Mouse (Mus musculus) hindbrain, embryonic 10.5 days (tissue): ENCODE results near the gene Sema5b. TPM values are rescaled to one million over a fixed set of nuclear protein-coding genes. Genes with fewer than 3 reads are reported as not detected.

ENCODE experiments used
- DNase-seq: peaks from one replicate; pipeline ENCODE4 v3.0.0-alpha.2; 2017; ENCODE audit warnings: low spot score
- H3K27ac ChIP-seq: fragments of 300-500 bp; sonication (generic); 2 replicates; pipeline ENCODE4 v1.5.1; 2016; ENCODE audit warnings: mild to moderate bottlenecking, moderate library complexity
- H3K27me3 ChIP-seq: fragments of 300-500 bp; sonication (generic); 2 replicates; pipeline ENCODE4 v1.6.1; 2016; ENCODE audit warnings: mild to moderate bottlenecking; ENCODE audit not compliant: poor library complexity, insufficient read depth, severe bottlenecking
- H3K36me3 ChIP-seq: fragments of 300-500 bp; sonication (generic); 2 replicates; pipeline ENCODE4 v1.6.1; 2016; ENCODE audit warnings: mild to moderate bottlenecking, moderate library complexity
- H3K4me1 ChIP-seq: fragments of 300-500 bp; sonication (generic); replicated peaks from 2 replicates; pipeline ENCODE4 v1.6.1; 2016; ENCODE audit warnings: mild to moderate bottlenecking
- H3K4me3 ChIP-seq: fragments of 300-500 bp; sonication (generic); 2 replicates; pipeline ENCODE4 v1.5.1; 2016; ENCODE audit warnings: mild to moderate bottlenecking, moderate library complexity
- H3K9me3 ChIP-seq: fragments of 300-500 bp; sonication (generic); 2 replicates; pipeline ENCODE4 v1.6.1; 2016; ENCODE audit warnings: mild to moderate bottlenecking, moderate library complexity
- WGBS: fragments of 180-500 bp; shearing (Covaris S2); methylation state at CpG from one replicate; pipeline ENCODE4 v1.1.7; 2016; 5-methylcytosine and 5-hydroxymethylcytosine counted together
- polyA plus RNA-seq: library from polyadenylated mRNA; unstranded; fragments of >200 nt; fragmentation: Nextera tagmentation; extraction: Ambion mirVana; gene quantifications from 2 replicates; pipeline ENCODE4 v1.2.1, GENCODE M21; 2016

The Sema5b gene
- polyA plus RNA-seq, 1 experiment from 2014 or later, result 57.8 TPM

DNA sequence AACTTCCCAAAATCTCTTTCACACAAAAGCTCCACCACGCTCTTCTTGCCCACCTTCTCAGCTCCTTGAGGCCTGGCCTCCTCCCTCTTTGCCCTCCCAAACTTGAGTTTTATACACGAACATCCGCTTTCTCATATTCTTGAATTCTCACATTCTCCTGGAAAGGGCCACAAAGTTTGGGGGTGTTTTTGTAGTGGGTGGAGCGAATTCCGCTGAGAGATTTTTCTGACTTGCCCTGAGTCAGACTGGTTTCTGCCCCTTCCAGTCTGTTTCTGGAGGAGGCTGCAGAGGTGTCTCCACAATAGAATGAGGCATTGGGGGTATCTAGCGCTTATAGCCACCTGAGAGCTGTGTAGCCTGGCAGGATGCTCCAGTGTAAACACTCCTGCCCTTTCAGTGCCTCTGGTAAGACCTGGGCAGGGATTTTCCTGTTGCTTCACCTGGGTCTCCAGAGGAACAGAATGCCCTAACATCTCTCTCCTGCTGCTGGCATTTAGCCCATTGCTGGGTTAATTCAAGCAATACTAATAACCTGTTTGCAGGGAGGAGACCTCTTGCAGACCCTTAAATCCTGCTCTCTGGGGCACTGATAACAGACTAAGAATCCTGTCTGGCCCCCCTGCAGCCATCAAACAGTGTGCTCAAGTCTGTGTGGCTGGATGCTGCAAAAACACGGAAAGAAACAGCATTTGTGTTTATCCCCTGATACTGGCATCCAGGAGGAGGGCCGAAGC lies 46.3 kb downstream of the Sema5b start:
- Histone ChIP-seq H3K27ac (peak overlapping the region; percentile 91), H3K4me1 (peaks cover 96% of the 10 kb centered on the region), H3K27me3 (peaks cover 6% of the 10 kb centered on the region; the same call in 1 of the 2 replicates), H3K36me3 (peaks cover 7% of the 10 kb centered on the region; the same call in 1 of the 2 replicates), H3K4me3 (peak overlapping the region; percentile 44), H3K9me3 (no peaks in the 10 kb centered on the region)
- 36% methylated on average over 8 of the region's 8 CpGs for WGBS
- no peak for DNase-seq

DNA sequence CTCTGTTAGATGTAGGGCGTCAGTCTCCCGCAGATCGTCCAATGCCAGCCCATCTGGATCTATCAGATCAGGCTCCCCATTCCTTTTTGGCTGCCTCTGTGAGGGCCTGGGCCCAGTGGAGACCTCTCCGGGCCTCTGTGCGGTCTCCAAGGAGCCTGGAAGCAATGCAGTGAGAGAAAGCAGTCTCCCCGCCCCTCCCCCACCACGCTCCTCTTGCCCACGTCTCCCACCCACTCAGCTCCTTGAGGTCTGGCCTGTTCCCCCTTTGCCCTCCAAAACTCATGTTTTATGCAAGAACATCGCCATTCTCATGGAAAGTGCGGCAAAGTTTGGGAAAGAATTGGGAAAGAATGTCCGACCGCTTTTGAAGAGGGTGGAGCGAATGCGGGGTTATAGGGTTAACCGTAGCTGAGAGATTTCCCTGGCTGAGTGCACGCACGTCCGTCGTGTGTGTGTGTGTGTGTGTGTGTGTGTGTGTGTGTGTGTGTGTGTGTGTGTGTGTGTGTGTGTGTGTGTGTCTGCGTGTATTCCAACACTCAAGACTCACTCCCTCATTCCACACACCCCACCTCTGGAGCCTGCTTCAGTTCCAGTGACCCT lies 47.0 kb downstream of the Sema5b start:
- WGBS, result 1% methylated on average over 20 of the region's 20 CpGs
- Histone ChIP-seq H3K4me3 (peak overlapping the region; percentile 44), H3K4me1 (peaks cover 95% of the 10 kb centered on the region), H3K27ac (peak overlapping the region; percentile 91), H3K9me3 (peaks cover 3% of the 10 kb centered on the region; the same call in 1 of the 2 replicates), H3K36me3 (peaks cover 14% of the 10 kb centered on the region), H3K27me3 (peaks cover 6% of the 10 kb centered on the region; the same call in 1 of the 2 replicates)
- DNase-seq, result peak; percentile 92

GRCm38 (mm10) chr16:35588731-35589151 lies 47.8 kb downstream of the Sema5b start:
- Histone ChIP-seq H3K4me1 (peaks cover 87% of the 10 kb centered on the region), H3K4me3 (peak overlapping the region; percentile 44)
- WGBS, result 3% methylated on average over 18 of the region's 18 CpGs

GRCm38 (mm10) chr16:35591756-35592155 lies 50.8 kb downstream of the Sema5b start:
- peaks cover 84% of the 10 kb centered on the region for H3K4me1 ChIP-seq
- H3K36me3 ChIP-seq, result peaks cover 40% of the 10 kb centered on the region
- peak overlapping the region; percentile 84 for H3K27ac ChIP-seq
- 27% methylated on average over 11 of the region's 11 CpGs for WGBS
- H3K4me3 ChIP-seq, result no peak overlapping the region
- H3K27me3 ChIP-seq, result peaks cover 6% of the 10 kb centered on the region; the same call in 1 of the 2 replicates
- peaks cover 7% of the 10 kb centered on the region; the same call in 1 of the 2 replicates for H3K9me3 ChIP-seq
- no peak for DNase-seq

More at GRCm38 (mm10) chr16:35588731-35589151, 47.8 kb downstream of the Sema5b start:
- H3K27ac ChIP-seq, result peak overlapping the region; percentile 91
- peak; percentile 63 for DNase-seq
- H3K36me3 ChIP-seq, result peaks cover 22% of the 10 kb centered on the region
- peaks cover 6% of the 10 kb centered on the region; the same call in 1 of the 2 replicates for H3K27me3 ChIP-seq
- peaks cover 7% of the 10 kb centered on the region; the same call in 1 of the 2 replicates for H3K9me3 ChIP-seq

GRCm38 (mm10) chr16:35592274-35593065 lies 51.5 kb downstream of the Sema5b start:
- peaks cover 6% of the 10 kb centered on the region; the same call in 1 of the 2 replicates for H3K27me3 ChIP-seq
- no peak for DNase-seq
- H3K4me1 ChIP-seq, result peaks cover 84% of the 10 kb centered on the region
- 44% methylated on average over 5 of the region's 5 CpGs for WGBS
- peak overlapping the region; percentile 84 for H3K27ac ChIP-seq
- peaks cover 7% of the 10 kb centered on the region; the same call in 1 of the 2 replicates for H3K9me3 ChIP-seq
- H3K36me3 ChIP-seq, result peaks cover 40% of the 10 kb centered on the region
- no peak overlapping the region for H3K4me3 ChIP-seq

DNA sequence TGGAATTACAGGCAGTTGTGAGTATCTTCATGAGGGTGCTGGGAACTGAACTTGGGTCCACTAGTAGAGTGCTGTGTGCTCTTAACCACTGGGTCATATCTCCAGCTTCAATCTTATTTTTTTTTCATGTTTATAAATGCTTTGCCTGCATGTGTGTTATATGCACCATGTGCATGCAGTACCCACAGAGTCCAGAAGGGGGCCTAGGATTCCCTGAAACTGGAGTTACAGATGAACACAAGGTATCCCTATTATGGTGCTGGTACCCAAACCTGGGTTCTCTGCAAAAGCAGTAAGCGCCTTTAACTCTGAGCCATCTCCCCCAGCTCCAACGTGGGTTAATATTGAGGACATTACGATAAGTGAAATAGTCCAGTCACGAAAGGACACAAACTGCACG lies 52.5 kb downstream of the Sema5b start:
- peaks cover 6% of the 10 kb centered on the region; the same call in 1 of the 2 replicates for H3K27me3 ChIP-seq
- peaks cover 40% of the 10 kb centered on the region for H3K36me3 ChIP-seq
- peaks cover 84% of the 10 kb centered on the region for H3K4me1 ChIP-seq
- DNase-seq, result no peak
- no peak overlapping the region for H3K27ac ChIP-seq
- peaks cover 7% of the 10 kb centered on the region; the same call in 1 of the 2 replicates for H3K9me3 ChIP-seq
- no peak overlapping the region for H3K4me3 ChIP-seq
- WGBS, result 93% methylated on average over 5 of the region's 5 CpGs

- Histone ChIP-seq H3K36me3 (peaks cover 61% of the 10 kb centered on the region), H3K27ac (peak overlapping the region; percentile 70), H3K27me3 (no peaks in the 10 kb centered on the region), H3K4me1 (peaks cover 82% of the 10 kb centered on the region), H3K9me3 (peaks cover 7% of the 10 kb centered on the region; the same call in 1 of the 2 replicates), H3K4me3 (no peak overlapping the region)
- DNase-seq, result no peak
- 50% methylated on average over 6 of the region's 6 CpGs for WGBS
Observed at GRCm38 (mm10) chr16:35596241-35596640, 55.3 kb downstream of the Sema5b start.

DNA sequence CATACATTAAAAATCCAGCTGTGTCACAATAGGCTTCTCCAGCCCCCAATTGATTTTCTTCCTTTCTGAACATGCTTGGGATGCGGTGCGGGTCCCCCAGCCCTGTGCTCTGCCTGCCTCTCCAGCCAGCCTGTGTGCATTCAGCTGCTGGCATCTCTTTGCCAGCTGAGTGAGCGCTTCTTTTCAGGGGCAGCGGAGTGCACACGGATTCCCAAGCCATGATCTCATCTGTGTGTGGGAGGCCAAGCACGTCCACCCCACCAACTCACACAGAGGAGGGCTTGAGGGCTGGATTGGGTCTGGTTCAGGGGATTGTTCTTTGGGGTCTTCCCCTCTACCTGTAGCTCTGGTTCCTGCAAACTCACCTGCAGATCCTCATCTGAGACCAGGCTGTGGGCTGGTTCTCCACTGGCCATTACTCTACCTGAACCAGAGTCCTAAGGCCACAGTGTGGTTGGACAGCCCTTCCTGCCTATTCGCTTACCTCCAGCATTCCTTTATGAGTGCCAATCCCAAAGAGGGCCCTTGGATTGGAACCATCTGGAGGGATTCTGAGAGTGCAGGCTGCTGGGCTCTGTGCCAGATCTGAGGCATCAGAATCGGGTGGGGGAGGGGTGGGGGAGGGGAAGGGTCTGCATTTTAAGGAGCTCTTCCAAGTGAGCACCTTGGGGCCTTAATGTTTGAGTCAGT lies 55.9 kb downstream of the Sema5b start:
- Histone ChIP-seq H3K27me3 (no peaks in the 10 kb centered on the region), H3K36me3 (peaks cover 64% of the 10 kb centered on the region), H3K4me3 (no peak overlapping the region), H3K4me1 (peaks cover 81% of the 10 kb centered on the region), H3K9me3 (peaks cover 7% of the 10 kb centered on the region; the same call in 1 of the 2 replicates), H3K27ac (peak overlapping the region; percentile 70)
- DNase-seq, result no peak
- 29% methylated on average over 8 of the region's 8 CpGs for WGBS

GRCm38 (mm10) chr16:35597991-35598390 lies 57.0 kb downstream of the Sema5b start:
- WGBS, result 16% methylated on average over 6 of the region's 6 CpGs
- H3K4me1 ChIP-seq, result peaks cover 82% of the 10 kb centered on the region
- DNase-seq, result no peak
- H3K9me3 ChIP-seq, result peaks cover 4% of the 10 kb centered on the region; the same call in 1 of the 2 replicates
- peak overlapping the region; percentile 45; the same call in 1 of the 2 replicates for H3K27ac ChIP-seq
- H3K4me3 ChIP-seq, result no peak overlapping the region
- peaks cover 57% of the 10 kb centered on the region for H3K36me3 ChIP-seq
- H3K27me3 ChIP-seq, result no peaks in the 10 kb centered on the region

DNA sequence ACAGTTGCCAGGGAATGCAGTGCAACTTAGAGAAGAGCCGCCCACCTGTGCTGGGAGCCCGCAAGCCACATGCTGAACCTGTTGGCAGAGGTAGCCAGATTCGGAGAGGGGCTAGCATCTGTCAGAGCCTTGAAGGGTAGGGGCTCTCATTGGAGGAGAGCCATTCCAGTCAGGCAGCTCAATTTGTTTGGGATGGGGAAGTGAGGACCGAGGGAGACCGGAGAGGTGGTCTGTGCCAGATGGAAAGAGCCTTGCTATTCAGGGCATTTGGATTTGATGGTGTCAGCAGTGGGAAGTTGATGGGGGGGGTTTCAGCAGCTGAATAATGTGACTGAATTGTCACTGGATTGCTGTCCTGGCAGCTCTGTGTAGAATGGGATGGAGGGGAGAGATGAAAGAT lies 57.9 kb downstream of the Sema5b start:
- H3K27ac ChIP-seq, result no peak overlapping the region

DNA sequence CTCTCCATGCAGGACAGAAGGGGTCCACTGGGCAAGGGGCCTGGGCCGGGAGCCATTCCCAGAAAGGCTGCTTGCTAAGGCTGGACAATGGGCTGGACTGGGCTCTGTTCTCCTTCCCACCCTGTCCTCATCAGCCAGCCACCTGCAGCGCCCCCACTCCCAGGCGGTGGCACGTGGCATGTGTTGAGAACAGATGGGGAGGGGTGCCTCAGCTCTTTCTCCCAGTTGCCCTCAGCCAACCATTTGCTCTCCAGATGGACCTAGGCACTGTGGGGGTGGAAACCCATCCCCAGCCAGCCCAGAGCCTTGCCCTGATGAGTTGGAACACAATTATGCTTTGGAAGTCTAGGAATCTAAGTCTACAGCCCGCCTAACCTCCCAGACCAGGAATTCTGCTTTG lies 59.3 kb downstream of the Sema5b start:
- Histone ChIP-seq H3K27me3 (no peaks in the 10 kb centered on the region), H3K36me3 (peaks cover 48% of the 10 kb centered on the region), H3K4me3 (no peak overlapping the region), H3K4me1 (peaks cover 93% of the 10 kb centered on the region), H3K27ac (peak overlapping the region; percentile 69), H3K9me3 (no peaks in the 10 kb centered on the region)
- no peak for DNase-seq
- 84% methylated on average over 5 of the region's 5 CpGs for WGBS

More for the DNA sequence above, 57.9 kb downstream of the Sema5b start:
- Histone ChIP-seq H3K4me3 (no peak overlapping the region), H3K27me3 (no peaks in the 10 kb centered on the region), H3K9me3 (no peaks in the 10 kb centered on the region), H3K4me1 (peaks cover 90% of the 10 kb centered on the region), H3K36me3 (peaks cover 50% of the 10 kb centered on the region)
- WGBS, result 79% methylated on average over 5 of the region's 5 CpGs
- DNase-seq, result no peak

DNA sequence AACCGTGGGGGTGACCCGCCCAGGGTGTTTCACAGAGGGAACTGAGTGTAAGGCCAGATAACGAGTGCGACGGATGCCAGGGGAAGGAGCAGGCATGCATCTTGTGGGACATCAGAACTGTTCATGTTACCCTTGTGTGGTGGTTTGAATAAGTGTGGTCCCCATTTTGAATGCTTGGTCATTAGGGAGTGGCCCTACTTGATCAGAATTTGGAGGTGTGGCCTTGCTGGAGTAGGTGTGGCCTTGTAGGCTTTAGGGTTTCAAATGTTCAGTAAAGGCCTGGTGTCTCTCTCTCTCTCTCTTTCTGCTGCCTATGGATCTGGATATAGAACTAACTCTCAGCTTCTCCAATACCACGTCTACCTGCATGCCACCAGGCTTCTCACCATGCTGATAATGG lies 60.5 kb downstream of the Sema5b start:
- Histone ChIP-seq H3K4me1 (peaks cover 90% of the 10 kb centered on the region), H3K4me3 (no peak overlapping the region), H3K27ac (no peak overlapping the region), H3K36me3 (peaks cover 42% of the 10 kb centered on the region), H3K27me3 (no peaks in the 10 kb centered on the region), H3K9me3 (no peaks in the 10 kb centered on the region)
- WGBS, result 97% methylated on average over 6 of the region's 6 CpGs
- DNase-seq, result no peak
